Mouse (Mus musculus) midbrain, embryonic 13.5 days (tissue): ENCODE measurements around the gene Hesx1. TPM values are rescaled to one million over a fixed set of nuclear protein-coding genes. Genes with fewer than 3 reads are reported as not detected.

ENCODE experiments used
- ATAC-seq: fragments of 200-750 bp; cut with Nextera tagmentation; 2 replicates; pipeline ENCODE4 v1.8.0; 2017; ENCODE audit warnings: mild to moderate bottlenecking, moderate TSS enrichment, moderate library complexity
- H3K27ac ChIP-seq: fragments of 300-500 bp; sonication (generic); 2 replicates; pipeline ENCODE4 v1.5.1; 2015; ENCODE audit warnings: inconsistent platforms, mild to moderate bottlenecking, moderate library complexity
- H3K27me3 ChIP-seq: fragments of 300-500 bp; sonication (generic); 2 replicates; pipeline ENCODE4 v1.6.1; 2015; ENCODE audit warnings: mild to moderate bottlenecking, inconsistent platforms
- H3K36me3 ChIP-seq: fragments of 300-500 bp; sonication (generic); 2 replicates; pipeline ENCODE4 v1.6.1; 2015; ENCODE audit warnings: mild to moderate bottlenecking, inconsistent platforms
- H3K4me1 ChIP-seq: fragments of 300-500 bp; sonication (generic); replicated peaks from 2 replicates; pipeline ENCODE4 v1.6.1; 2015; ENCODE audit warnings: inconsistent platforms
- H3K4me2 ChIP-seq: fragments of 300-500 bp; sonication (generic); replicated peaks from 2 replicates; pipeline ENCODE4 v1.6.1; 2015; ENCODE audit warnings: moderate library complexity, mild to moderate bottlenecking, inconsistent platforms
- H3K4me3 ChIP-seq: fragments of 300-500 bp; sonication (generic); replicated peaks from 2 replicates; pipeline ENCODE4 v1.5.1; 2015; ENCODE audit warnings: mild to moderate bottlenecking, inconsistent platforms
- H3K9ac ChIP-seq: fragments of 300-500 bp; sonication (generic); replicated peaks from 2 replicates; pipeline ENCODE4 v1.6.1; 2015; ENCODE audit warnings: mild to moderate bottlenecking, inconsistent platforms
- H3K9me3 ChIP-seq: fragments of 300-500 bp; sonication (generic); 2 replicates; pipeline ENCODE4 v1.6.1; 2016; ENCODE audit warnings: mild to moderate bottlenecking, inconsistent platforms
- WGBS: fragments of 180-500 bp; shearing (Covaris S2); methylation state at CpG from one replicate; pipeline ENCODE4 v1.1.7; 2015; 5-methylcytosine and 5-hydroxymethylcytosine counted together
- polyA plus RNA-seq: library from polyadenylated mRNA; unstranded; fragments of >200 nt; fragmentation: Nextera tagmentation; extraction: Ambion mirVana; gene quantifications from 2 replicates; pipeline ENCODE4 v1.2.1, GENCODE M21; 2015

The Hesx1 gene
- polyA plus RNA-seq, 1 experiment from 2014 or later = not detected

DNA sequence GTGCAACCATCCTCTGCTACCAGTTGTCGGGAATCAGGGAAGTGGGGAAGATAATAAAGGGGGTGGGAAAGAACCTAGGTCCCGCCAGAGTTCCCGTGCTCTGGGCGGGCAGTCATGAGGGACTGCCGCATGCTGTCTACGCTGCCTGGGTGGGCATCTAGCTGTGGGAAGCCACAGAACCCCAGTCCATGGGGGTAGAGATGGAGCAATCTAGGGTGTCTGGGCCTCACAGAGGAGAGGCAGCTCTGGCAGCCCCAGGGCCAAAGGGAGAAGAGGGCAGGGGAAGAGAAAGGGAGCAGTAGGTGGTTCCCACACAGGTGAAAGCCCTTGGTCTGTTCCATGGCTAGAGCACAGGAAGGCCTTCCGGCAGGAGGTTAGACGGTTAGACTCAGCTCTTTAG, 13.2 kb upstream of the Hesx1 start:
- no peak overlapping the region for H3K27ac ChIP-seq
- WGBS = 93% methylated on average over 8 of the region's 8 CpGs
- no peak overlapping the region for H3K4me3 ChIP-seq
- H3K9me3 ChIP-seq = peaks cover 6% of the 10 kb centered on the region
- peaks cover 14% of the 10 kb centered on the region for H3K4me1 ChIP-seq
- no peak overlapping the region for H3K9ac ChIP-seq
- H3K36me3 ChIP-seq = no peaks in the 10 kb centered on the region
- no peak overlapping the region for H3K4me2 ChIP-seq
- no peaks in the 10 kb centered on the region for H3K27me3 ChIP-seq
- no peak for ATAC-seq

DNA sequence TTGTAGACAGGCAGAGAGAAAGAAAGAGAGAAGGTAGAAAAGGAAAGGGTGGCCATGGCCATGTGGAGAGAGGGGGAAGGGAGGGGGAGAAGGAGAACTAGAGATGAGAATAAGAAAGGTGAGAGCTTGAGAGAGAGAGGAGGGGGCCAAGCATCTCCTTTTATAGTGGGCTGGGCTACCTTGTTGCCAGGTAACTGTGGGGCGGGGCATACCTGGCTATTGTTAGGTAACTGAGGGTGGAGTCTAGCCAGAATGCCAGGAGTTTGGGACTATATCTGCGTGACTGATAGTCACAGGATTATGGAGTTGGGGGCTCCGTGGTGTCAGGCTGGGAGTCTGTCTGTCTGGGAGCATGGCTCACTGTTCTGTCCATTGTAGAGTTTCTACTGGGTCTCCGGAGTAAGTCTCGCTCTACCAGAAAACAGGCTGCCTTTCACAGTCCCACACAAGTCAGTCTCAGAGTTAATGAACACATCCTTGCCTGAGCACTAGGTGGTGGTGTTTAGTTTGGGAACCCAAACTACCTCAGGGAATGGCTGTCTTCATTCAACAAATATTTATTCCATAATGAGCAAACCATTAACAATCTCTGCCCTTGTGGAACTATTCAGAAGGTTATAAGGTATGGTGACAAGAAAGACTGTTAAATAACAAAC, 12.6 kb upstream of the Hesx1 start:
- no peak overlapping the region for H3K4me2 ChIP-seq
- H3K9ac ChIP-seq = no peak overlapping the region
- 67% methylated on average over 5 of the region's 5 CpGs for WGBS
- no peak overlapping the region for H3K27ac ChIP-seq
- H3K4me3 ChIP-seq = no peak overlapping the region
- peaks cover 6% of the 10 kb centered on the region for H3K9me3 ChIP-seq
- H3K27me3 ChIP-seq = no peaks in the 10 kb centered on the region
- peaks cover 10% of the 10 kb centered on the region for H3K4me1 ChIP-seq
- ATAC-seq = no peak
- no peaks in the 10 kb centered on the region for H3K36me3 ChIP-seq

DNA sequence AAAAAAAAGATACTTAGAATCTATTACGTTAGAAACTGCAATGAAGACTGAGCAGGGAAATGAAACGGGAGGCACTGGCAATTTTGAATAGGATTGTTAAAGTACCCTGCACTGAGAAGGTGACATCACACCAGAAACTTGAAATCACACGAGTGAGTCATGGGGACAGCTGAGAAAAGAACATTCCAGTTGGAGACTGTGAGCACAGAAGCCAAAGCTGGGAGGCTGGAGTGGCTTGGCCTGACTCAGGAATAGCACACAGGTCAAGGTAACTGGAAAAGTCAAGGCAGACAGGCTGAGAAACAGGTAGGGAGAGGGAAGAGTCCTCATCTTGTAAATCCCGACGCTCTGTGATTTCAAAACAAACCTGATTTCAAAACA, 12.1 kb upstream of the Hesx1 start:
- H3K4me3 ChIP-seq = no peak overlapping the region
- no peaks in the 10 kb centered on the region for H3K36me3 ChIP-seq
- H3K4me2 ChIP-seq = no peak overlapping the region
- 83% methylated on average over 5 of the region's 5 CpGs for WGBS
- no peaks in the 10 kb centered on the region for H3K27me3 ChIP-seq
- H3K4me1 ChIP-seq = peaks cover 5% of the 10 kb centered on the region; the same call in 1 of the 2 replicates
- H3K9ac ChIP-seq = no peak overlapping the region
- no peak overlapping the region for H3K27ac ChIP-seq
- no peak for ATAC-seq
- peaks cover 6% of the 10 kb centered on the region for H3K9me3 ChIP-seq

DNA sequence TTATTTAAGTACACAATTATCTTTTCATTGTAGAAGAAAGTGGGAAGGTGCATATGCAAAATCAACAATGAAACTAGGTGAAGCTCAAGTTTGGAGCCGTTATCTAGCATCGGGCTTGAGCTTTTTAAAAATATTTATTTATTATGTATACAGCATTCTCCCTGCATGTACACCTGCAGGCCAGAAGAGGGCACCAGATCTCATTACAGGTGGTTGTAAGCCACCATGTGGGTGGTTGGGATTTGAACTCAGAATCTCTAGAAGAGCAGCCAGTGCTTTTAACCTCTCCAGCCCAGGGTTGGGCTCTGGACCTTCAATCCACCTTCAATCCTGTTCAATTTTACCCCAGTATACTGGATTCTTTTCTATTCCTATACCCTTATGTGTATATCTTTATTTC, 5.5 kb upstream of the Hesx1 start:
- Histone ChIP-seq H3K27ac (no peak overlapping the region), H3K4me3 (no peak overlapping the region), H3K36me3 (no peaks in the 10 kb centered on the region), H3K9me3 (no peaks in the 10 kb centered on the region; the same call in 1 of the 2 replicates), H3K4me1 (no peaks in the 10 kb centered on the region), H3K4me2 (no peak overlapping the region), H3K27me3 (no peaks in the 10 kb centered on the region), H3K9ac (no peak overlapping the region)
- no peak for ATAC-seq
- WGBS = 81% methylated on average over 2 of the region's 2 CpGs

DNA sequence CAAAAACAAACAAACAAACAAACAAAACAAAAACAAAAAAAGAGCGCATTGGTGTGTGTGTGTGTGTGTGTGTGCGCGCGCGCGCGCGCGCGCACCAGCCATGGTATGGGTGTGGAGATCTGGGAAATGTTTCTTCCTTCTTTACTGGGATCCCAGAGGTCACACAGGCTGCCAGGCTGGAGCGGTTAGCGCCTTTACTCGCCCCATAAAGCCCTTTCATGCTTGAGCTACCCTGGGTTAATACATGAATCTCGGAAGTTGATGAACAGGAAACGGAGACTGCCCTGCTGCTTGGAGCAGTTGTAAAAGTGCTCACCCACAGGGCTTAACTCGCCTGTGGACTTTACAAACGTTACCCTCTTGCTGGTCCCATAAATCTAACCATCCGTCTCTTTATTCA, 2.6 kb upstream of the Hesx1 start:
- Histone ChIP-seq H3K27me3 (no peaks in the 10 kb centered on the region), H3K36me3 (no peaks in the 10 kb centered on the region), H3K27ac (no peak overlapping the region), H3K4me3 (no peak overlapping the region), H3K4me2 (no peak overlapping the region), H3K9me3 (no peaks in the 10 kb centered on the region), H3K9ac (no peak overlapping the region), H3K4me1 (peaks cover 6% of the 10 kb centered on the region; the same call in 1 of the 2 replicates)
- WGBS = 66% methylated on average over 18 of the region's 18 CpGs
- no peak for ATAC-seq

DNA sequence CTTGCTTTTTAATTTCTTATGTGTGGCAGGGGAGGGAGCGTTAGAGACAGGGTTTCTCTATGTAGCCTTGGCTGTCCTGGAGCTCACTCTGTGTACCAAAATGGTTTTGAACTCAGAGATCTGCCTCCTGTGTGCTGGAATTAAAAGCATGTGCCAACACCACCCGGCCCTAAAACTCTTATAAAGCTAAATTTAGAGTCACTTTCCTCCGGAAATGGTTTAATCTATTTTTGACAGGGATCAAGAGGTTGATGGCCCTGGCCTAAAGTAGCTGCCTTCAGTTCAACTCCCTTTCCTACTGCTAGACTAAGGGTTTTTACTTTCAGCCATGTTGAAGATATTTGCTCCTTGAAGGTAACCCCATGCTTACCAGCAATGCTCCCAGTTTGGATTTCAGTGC, 789 bp upstream of the Hesx1 start:
- 73% methylated on average over 3 of the region's 3 CpGs for WGBS
- Histone ChIP-seq H3K36me3 (no peaks in the 10 kb centered on the region), H3K9me3 (no peaks in the 10 kb centered on the region)

DNA sequence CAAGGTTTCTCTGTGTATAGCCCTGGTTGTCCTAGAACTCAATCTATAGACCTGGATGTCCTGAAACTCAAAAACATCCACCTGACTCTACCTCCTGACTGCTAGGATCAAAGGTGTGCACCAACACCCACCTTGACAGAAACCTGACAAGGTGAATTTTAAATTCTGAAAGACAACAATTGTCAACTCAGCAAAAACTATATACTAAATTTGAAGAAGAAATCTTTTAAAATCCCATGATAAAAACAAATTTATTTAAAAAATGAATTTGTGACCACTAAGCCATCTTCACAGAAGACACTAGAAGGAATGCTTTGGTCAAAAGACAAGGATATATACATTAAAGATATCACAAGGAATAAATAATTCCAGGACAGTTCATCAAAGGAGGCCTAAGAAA, 2.0 kb downstream of the Hesx1 start:
- H3K27ac ChIP-seq = no peak overlapping the region
- no peaks in the 10 kb centered on the region for H3K36me3 ChIP-seq
- ATAC-seq = no peak
- H3K27me3 ChIP-seq = peaks cover 9% of the 10 kb centered on the region; the same call in 1 of the 2 replicates
- H3K4me2 ChIP-seq = no peak overlapping the region
- no peaks in the 10 kb centered on the region for H3K9me3 ChIP-seq
- no peak overlapping the region for H3K9ac ChIP-seq
- peaks cover 6% of the 10 kb centered on the region; the same call in 1 of the 2 replicates for H3K4me1 ChIP-seq
- H3K4me3 ChIP-seq = no peak overlapping the region

More for the DNA sequence above, 789 bp upstream of the Hesx1 start:
- H3K9ac ChIP-seq = no peak overlapping the region
- H3K4me3 ChIP-seq = no peak overlapping the region
- no peak overlapping the region for H3K27ac ChIP-seq
- no peaks in the 10 kb centered on the region for H3K27me3 ChIP-seq
- no peak for ATAC-seq
- no peak overlapping the region for H3K4me2 ChIP-seq
- peaks cover 6% of the 10 kb centered on the region; the same call in 1 of the 2 replicates for H3K4me1 ChIP-seq

DNA sequence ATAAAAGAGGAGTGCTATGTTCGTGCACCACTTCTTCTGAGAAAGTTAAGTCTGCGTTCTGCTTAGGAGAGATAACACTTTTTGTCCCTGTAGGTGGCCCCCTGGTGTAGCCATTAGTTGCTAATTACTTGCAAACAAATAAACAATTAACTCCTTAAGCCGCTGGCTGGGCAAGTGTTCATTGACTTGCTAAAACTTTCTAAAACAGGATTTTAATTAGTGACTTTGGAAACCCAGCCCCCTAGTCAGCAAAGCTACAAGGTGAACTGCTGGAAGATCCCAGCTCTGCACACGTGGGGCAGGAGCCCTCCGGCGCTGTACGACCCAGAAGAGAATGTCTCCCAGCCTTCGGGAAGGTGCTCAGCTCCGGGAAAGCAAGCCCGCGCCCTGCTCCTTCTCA, 6.2 kb downstream of the Hesx1 start:
- ATAC-seq = no peak
- Histone ChIP-seq H3K9ac (no peak overlapping the region), H3K4me1 (no peaks in the 10 kb centered on the region; the same call in 1 of the 2 replicates), H3K9me3 (no peaks in the 10 kb centered on the region), H3K4me2 (no peak overlapping the region), H3K27me3 (peaks cover 12% of the 10 kb centered on the region; the same call in 1 of the 2 replicates), H3K27ac (no peak overlapping the region), H3K4me3 (no peak overlapping the region), H3K36me3 (no peaks in the 10 kb centered on the region)
- WGBS = 4% methylated on average over 11 of the region's 11 CpGs

DNA sequence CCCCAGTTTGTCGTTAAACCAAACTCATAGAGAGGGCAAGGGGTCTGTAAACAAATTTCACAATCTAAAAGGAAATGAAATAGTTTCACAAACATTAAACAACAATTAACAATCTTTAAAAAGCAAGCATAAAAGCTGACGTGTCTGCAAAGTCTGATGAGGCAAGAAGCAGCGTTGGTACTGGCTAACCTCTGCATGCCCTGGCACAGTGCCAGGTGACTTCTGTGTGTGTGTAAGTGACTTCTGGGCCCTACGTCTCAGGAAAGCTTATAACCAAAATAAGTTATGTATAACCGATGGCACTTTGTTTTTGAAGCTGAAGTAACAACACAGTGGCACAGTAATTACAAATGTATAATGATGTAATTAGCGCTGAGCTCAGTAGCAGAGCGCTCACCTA, 10.7 kb downstream of the Hesx1 start:
- no peak for ATAC-seq
- no peak overlapping the region for H3K4me3 ChIP-seq
- H3K9ac ChIP-seq = no peak overlapping the region
- no peaks in the 10 kb centered on the region; the same call in 1 of the 2 replicates for H3K4me1 ChIP-seq
- 77% methylated on average over 7 of the region's 7 CpGs for WGBS
- H3K27me3 ChIP-seq = peaks cover 12% of the 10 kb centered on the region; the same call in 1 of the 2 replicates
- no peaks in the 10 kb centered on the region for H3K36me3 ChIP-seq
- H3K27ac ChIP-seq = no peak overlapping the region
- no peak overlapping the region for H3K4me2 ChIP-seq
- no peaks in the 10 kb centered on the region for H3K9me3 ChIP-seq

DNA sequence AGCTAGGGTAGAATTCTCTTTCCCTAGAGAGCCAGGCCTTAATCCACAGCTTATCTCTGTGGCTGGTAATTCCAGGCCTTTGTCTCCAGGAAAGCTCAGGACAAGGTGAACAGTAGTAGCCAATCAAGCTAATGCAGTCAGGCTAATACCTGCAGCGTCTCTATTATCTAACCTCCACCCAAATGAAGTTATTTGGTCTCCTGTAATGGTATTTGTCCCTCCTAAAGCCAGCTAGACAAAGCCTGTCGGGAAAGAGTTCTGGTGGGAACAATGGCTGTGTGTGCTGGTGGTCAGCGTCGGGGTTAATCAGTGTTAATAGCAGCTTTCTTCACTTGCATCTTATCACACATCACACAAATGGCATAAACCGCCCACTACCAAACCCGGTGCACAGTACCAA, 11.7 kb downstream of the Hesx1 start:
- no peaks in the 10 kb centered on the region for H3K4me1 ChIP-seq
- no peak for ATAC-seq
- 6% methylated on average over 6 of the region's 6 CpGs for WGBS

DNA sequence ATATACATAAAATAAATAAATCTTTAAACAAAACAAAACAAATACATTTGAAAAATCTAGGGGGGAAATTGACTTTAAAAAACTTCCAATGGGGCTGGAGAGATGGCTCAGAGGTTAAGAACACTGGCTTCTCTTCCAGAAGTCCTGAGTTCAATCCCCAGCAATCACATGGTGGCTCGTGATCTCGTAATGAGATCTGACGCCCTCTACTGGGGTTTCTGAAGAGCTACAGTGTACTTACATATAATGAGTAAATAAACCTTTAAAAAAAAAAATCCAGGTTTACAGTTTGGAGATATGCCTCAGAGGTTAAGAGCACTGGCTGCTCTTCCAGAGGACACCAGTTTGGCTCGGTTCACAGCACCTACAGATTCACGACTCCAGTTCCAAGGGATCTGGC, 17.3 kb downstream of the Hesx1 start:
- Histone ChIP-seq H3K4me3 (no peak overlapping the region), H3K4me1 (no peaks in the 10 kb centered on the region), H3K4me2 (no peak overlapping the region), H3K27me3 (no peaks in the 10 kb centered on the region), H3K36me3 (no peaks in the 10 kb centered on the region), H3K9me3 (no peaks in the 10 kb centered on the region), H3K27ac (no peak overlapping the region), H3K9ac (no peak overlapping the region)
- WGBS = 85% methylated on average over 5 of the region's 5 CpGs
- no peak for ATAC-seq

More for the DNA sequence above, 11.7 kb downstream of the Hesx1 start:
- no peaks in the 10 kb centered on the region for H3K9me3 ChIP-seq
- H3K27me3 ChIP-seq = peaks cover 5% of the 10 kb centered on the region; the same call in 1 of the 2 replicates
- H3K4me3 ChIP-seq = no peak overlapping the region
- no peak overlapping the region for H3K4me2 ChIP-seq
- H3K9ac ChIP-seq = no peak overlapping the region
- no peaks in the 10 kb centered on the region for H3K36me3 ChIP-seq
- H3K27ac ChIP-seq = no peak overlapping the region

DNA sequence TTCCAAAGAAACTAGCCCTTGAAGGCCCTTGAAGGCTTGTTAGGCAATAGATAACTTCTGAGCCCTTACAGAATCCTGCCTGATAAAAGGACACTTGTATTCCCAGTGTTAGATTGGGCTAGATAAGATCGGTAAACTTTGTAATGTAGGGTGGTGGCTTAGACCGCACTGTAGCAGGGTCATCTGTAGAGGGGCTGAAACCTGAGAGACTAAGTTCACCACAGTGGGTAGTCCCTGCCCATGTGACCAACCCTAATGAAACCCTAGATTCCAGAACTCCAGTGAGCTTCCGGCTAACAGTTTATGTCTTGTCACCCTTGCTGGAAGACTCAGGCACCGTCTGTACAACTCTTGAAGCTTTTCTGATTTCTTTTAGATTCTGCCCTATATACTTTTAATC, 19.4 kb downstream of the Hesx1 start:
- no peak for ATAC-seq
- Histone ChIP-seq H3K4me3 (no peak overlapping the region), H3K9me3 (no peaks in the 10 kb centered on the region), H3K4me2 (no peak overlapping the region), H3K27ac (no peak overlapping the region), H3K9ac (no peak overlapping the region), H3K36me3 (no peaks in the 10 kb centered on the region), H3K4me1 (no peaks in the 10 kb centered on the region), H3K27me3 (no peaks in the 10 kb centered on the region)
- 83% methylated on average over 4 of the region's 4 CpGs for WGBS

DNA sequence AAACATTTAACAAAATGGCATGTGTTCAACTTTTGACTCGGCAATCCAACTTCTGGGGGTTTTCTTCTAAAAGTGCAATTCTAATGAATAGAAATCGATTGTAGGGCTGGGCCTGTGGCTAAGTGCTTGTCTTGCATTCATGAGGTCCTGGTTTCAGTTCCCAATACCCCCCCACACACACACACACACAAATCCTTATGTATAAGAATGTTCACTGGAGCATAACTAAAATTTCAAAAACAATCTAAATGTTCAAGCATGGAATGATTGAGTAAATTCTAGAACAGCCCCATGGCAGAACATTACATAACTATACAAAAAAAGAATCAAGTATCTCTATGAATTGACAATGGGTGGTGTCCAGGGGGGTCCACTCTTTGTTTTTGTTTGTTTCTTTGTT, 23.7 kb downstream of the Hesx1 start:
- Histone ChIP-seq H3K9ac (no peak overlapping the region), H3K4me2 (no peak overlapping the region), H3K27me3 (no peaks in the 10 kb centered on the region), H3K9me3 (no peaks in the 10 kb centered on the region), H3K27ac (no peak overlapping the region), H3K36me3 (no peaks in the 10 kb centered on the region), H3K4me3 (no peak overlapping the region), H3K4me1 (no peaks in the 10 kb centered on the region)
- no peak for ATAC-seq
- 93% methylated on average over 2 of the region's 2 CpGs for WGBS
